Mouse (Mus musculus): ENCODE measurements around the gene Agap3. TPM values are rescaled to one million over a fixed set of nuclear protein-coding genes. Genes with fewer than 3 reads are reported as not detected.

Agap3 gene
- polyA plus RNA-seq, 1 experiment, result not detected

GRCm38 (mm10) chr5:24455076-24455475 lies 3.1 kb downstream of the Agap3 start:
- Histone ChIP-seq H3K27ac (ENCODE audit: insufficient read depth, low read depth, low read length) (no peak overlapping the region), H3K4me1 (ENCODE audit: control insufficient read depth, insufficient read depth, low read length) (peaks cover 35% of the 10 kb centered on the region), H3K4me3 (ENCODE audit: insufficient read depth, low read depth, low read length) (no peak overlapping the region)
- no peak for TF ChIP-seq CTCF (IDR thresholded peaks at IDR 0.05; ENCODE audit: insufficient read depth, low read depth, low read length)
- TF ChIP-seq POLR2A (IDR thresholded peaks at IDR 0.05; ENCODE audit: insufficient read depth, low read depth, low read length), result no peak
- 73% methylated on average over 3 of the region's 3 CpGs for WGBS

GRCm38 (mm10) chr5:24455613-24456012 lies 3.6 kb downstream of the Agap3 start:
- Histone ChIP-seq H3K4me3 (ENCODE audit: insufficient read depth, low read depth, low read length) (no peak overlapping the region), H3K27ac (ENCODE audit: insufficient read depth, low read depth, low read length) (no peak overlapping the region), H3K4me1 (ENCODE audit: control insufficient read depth, insufficient read depth, low read length) (peaks cover 35% of the 10 kb centered on the region)
- TF ChIP-seq CTCF (IDR thresholded peaks at IDR 0.05; ENCODE audit: insufficient read depth, low read depth, low read length), result no peak
- TF ChIP-seq POLR2A (IDR thresholded peaks at IDR 0.05; ENCODE audit: insufficient read depth, low read depth, low read length), result no peak
- 53% methylated on average over 7 of the region's 7 CpGs for WGBS

GRCm38 (mm10) chr5:24466762-24467161 lies 14.8 kb downstream of the Agap3 start:
- Histone ChIP-seq H3K27ac (ENCODE audit: insufficient read depth, low read depth, low read length) (no peak overlapping the region), H3K4me3 (ENCODE audit: insufficient read depth, low read depth, low read length) (no peak overlapping the region), H3K4me1 (ENCODE audit: control insufficient read depth, insufficient read depth, low read length) (peaks cover 13% of the 10 kb centered on the region)
- no peak for TF ChIP-seq CTCF (IDR thresholded peaks at IDR 0.05; ENCODE audit: insufficient read depth, low read depth, low read length)
- no peak for TF ChIP-seq POLR2A (IDR thresholded peaks at IDR 0.05; ENCODE audit: insufficient read depth, low read depth, low read length)
- WGBS, result 38% methylated on average over 12 of the region's 12 CpGs

- H3K27ac ChIP-seq (ENCODE audit: insufficient read depth, low read depth, low read length), result no peak overlapping the region
- 12% methylated on average over 5 of the region's 5 CpGs for WGBS
- H3K4me1 ChIP-seq (ENCODE audit: control insufficient read depth, insufficient read depth, low read length), result peaks cover 32% of the 10 kb centered on the region
- TF ChIP-seq CTCF (IDR thresholded peaks at IDR 0.05; ENCODE audit: insufficient read depth, low read depth, low read length) (peak; percentile 77), POLR2A (IDR thresholded peaks at IDR 0.05; ENCODE audit: insufficient read depth, low read depth, low read length) (no peak)
- H3K4me3 ChIP-seq (ENCODE audit: insufficient read depth, low read depth, low read length), result no peak overlapping the region
Measured at GRCm38 (mm10) chr5:24470600-24470999, 18.6 kb downstream of the Agap3 start.

GRCm38 (mm10) chr5:24472884-24473619 lies 21.1 kb downstream of the Agap3 start:
- TF ChIP-seq POLR2A (IDR thresholded peaks at IDR 0.05; ENCODE audit: insufficient read depth, low read depth, low read length) (no peak), CTCF (IDR thresholded peaks at IDR 0.05; ENCODE audit: insufficient read depth, low read depth, low read length) (no peak)
- WGBS, result 72% methylated on average over 7 of the region's 7 CpGs
- H3K4me3 ChIP-seq (ENCODE audit: insufficient read depth, low read depth, low read length), result no peak overlapping the region
- H3K4me1 ChIP-seq (ENCODE audit: control insufficient read depth, insufficient read depth, low read length), result peaks cover 28% of the 10 kb centered on the region
- no peak overlapping the region for H3K27ac ChIP-seq (ENCODE audit: insufficient read depth, low read depth, low read length)

- 44% methylated on average over 77 of the region's 77 CpGs for WGBS
Measured at GRCm38 (mm10) chr5:24474025-24474722, 22.2 kb downstream of the Agap3 start.

GRCm38 (mm10) chr5:24474723-24475261 lies 22.8 kb downstream of the Agap3 start:
- WGBS, result 16% methylated on average over 67 of the region's 67 CpGs
- Histone ChIP-seq H3K4me3 (ENCODE audit: insufficient read depth, low read depth, low read length) (peak overlapping the region; percentile 34), H3K4me1 (ENCODE audit: control insufficient read depth, insufficient read depth, low read length) (peaks cover 28% of the 10 kb centered on the region), H3K27ac (ENCODE audit: insufficient read depth, low read depth, low read length) (no peak overlapping the region)
- TF ChIP-seq CTCF (IDR thresholded peaks at IDR 0.05; ENCODE audit: insufficient read depth, low read depth, low read length) (0 out of 2 replicates have a peak, but pooled peaks have one; percentile 27), POLR2A (IDR thresholded peaks at IDR 0.05; ENCODE audit: insufficient read depth, low read depth, low read length) (no peak)

More at GRCm38 (mm10) chr5:24474025-24474722, 22.2 kb downstream of the Agap3 start:
- H3K4me1 ChIP-seq (ENCODE audit: control insufficient read depth, insufficient read depth, low read length), result peaks cover 28% of the 10 kb centered on the region
- TF ChIP-seq CTCF (IDR thresholded peaks at IDR 0.05; ENCODE audit: insufficient read depth, low read depth, low read length) (no peak), POLR2A (IDR thresholded peaks at IDR 0.05; ENCODE audit: insufficient read depth, low read depth, low read length) (no peak)
- no peak overlapping the region for H3K27ac ChIP-seq (ENCODE audit: insufficient read depth, low read depth, low read length)
- peak overlapping the region; percentile 34 for H3K4me3 ChIP-seq (ENCODE audit: insufficient read depth, low read depth, low read length)

GRCm38 (mm10) chr5:24475476-24476241 lies 23.7 kb downstream of the Agap3 start:
- H3K27ac ChIP-seq (ENCODE audit: insufficient read depth, low read depth, low read length), result no peak overlapping the region
- H3K4me3 ChIP-seq (ENCODE audit: insufficient read depth, low read depth, low read length), result no peak overlapping the region
- 82% methylated on average over 6 of the region's 6 CpGs for WGBS
- peaks cover 27% of the 10 kb centered on the region for H3K4me1 ChIP-seq (ENCODE audit: control insufficient read depth, insufficient read depth, low read length)
- no peak for TF ChIP-seq POLR2A (IDR thresholded peaks at IDR 0.05; ENCODE audit: insufficient read depth, low read depth, low read length)
- no peak for TF ChIP-seq CTCF (IDR thresholded peaks at IDR 0.05; ENCODE audit: insufficient read depth, low read depth, low read length)

Measured in olfactory bulb, adult 2 months (tissue).